Mouse (Mus musculus) C2C12 (cell line): Measurements from ENCODE around the gene Gm5617.

ENCODE experiments used
- CEBPB ChIP-seq: IDR thresholded peaks from one replicate; pipeline ENCODE4 v1.6.1; 2011; ENCODE audit warnings: low read depth, mild to moderate bottlenecking, control low read depth, moderate library complexity
- CTCF ChIP-seq: IDR thresholded peaks from one replicate; pipeline ENCODE4 v1.5.1; 2011; ENCODE audit not compliant: control insufficient read depth, insufficient read depth, insufficient read length
- FOSL1 ChIP-seq: IDR thresholded peaks from one replicate; pipeline ENCODE4 v1.8.0; 2011; ENCODE audit warnings: mild to moderate bottlenecking, low read length; ENCODE audit not compliant: poor library complexity, insufficient read depth, severe bottlenecking
- MYOD1 ChIP-seq: IDR thresholded peaks from one replicate; pipeline ENCODE4 v1.6.1; 2011; ENCODE audit warnings: low read depth; ENCODE audit not compliant: control insufficient read depth, insufficient read length
- MYOG ChIP-seq: IDR thresholded peaks from one replicate; pipeline ENCODE4 v1.6.1; 2011; ENCODE audit not compliant: control insufficient read depth, insufficient read length; ENCODE audit errors: extremely low read depth
- USF1 ChIP-seq: IDR thresholded peaks from one replicate; pipeline ENCODE4 v1.6.1; 2011; ENCODE audit warnings: low read depth, mild to moderate bottlenecking, control low read depth, moderate library complexity

GRCm38 (mm10) chr9:48538688-48539087, 43.4 kb downstream of the Gm5617 start:
- no peak for TF ChIP-seq CEBPB
- TF ChIP-seq CTCF, result no peak
- no peak for TF ChIP-seq USF1
- TF ChIP-seq MYOG, result no peak
- TF ChIP-seq MYOD1, result no peak
- no peak for TF ChIP-seq FOSL1
